Mouse (Mus musculus): Measurements from ENCODE around the gene Sema4a. TPM values are rescaled to one million over a fixed set of nuclear protein-coding genes. Genes with fewer than 3 reads are reported as not detected.
A peak's percentile ranks its signal among the peaks of the same experiment; 100 is the strongest.
"Not testable (repeated sequence)": the region's sequence is repeated elsewhere in the genome, so short reads cannot be mapped to it uniquely, and the experiment has no call there.

Sema4a gene
- polyA plus RNA-seq, 1 experiment, result 54.3 TPM

- H3K27me3 ChIP-seq (ENCODE audit: control insufficient read depth, insufficient read depth, low read length), result no peaks in the 10 kb centered on the region
- H3K4me3 ChIP-seq (ENCODE audit: extremely low read depth, insufficient read depth, insufficient read length), result peak overlapping the region; percentile 12; the same call in 1 of the 2 replicates
- peaks cover 3% of the 10 kb centered on the region; the same call in 1 of the 2 replicates for H3K4me1 ChIP-seq (ENCODE audit: control insufficient read depth, insufficient read depth, insufficient read length)
- H3K27ac ChIP-seq (ENCODE audit: insufficient read depth, low read length), result no peak overlapping the region
- TF ChIP-seq POLR2A (IDR thresholded peaks at IDR 0.05; ENCODE audit: low read depth, low read length) (no peak), CTCF (IDR thresholded peaks at IDR 0.05; ENCODE audit: extremely low read depth, insufficient read depth, insufficient read length, insufficient replicate concordance) (peak; percentile 42; the same call in 1 of the 2 replicates)
- no peaks in the 10 kb centered on the region for H3K36me3 ChIP-seq (ENCODE audit: control insufficient read depth, insufficient read depth, low read length)
- 42% methylated on average over 29 of the region's 29 CpGs for WGBS
- peak in 1 of 2 experiments; percentile 24 for DNase-seq (ENCODE audit: low read depth in 1 of 2, low spot score in 2 of 2)
Observed at GRCm38 (mm10) chr3:88436395-88437201, 24.4 kb downstream of the Sema4a start.

- TF ChIP-seq CTCF (IDR thresholded peaks at IDR 0.05; ENCODE audit: extremely low read depth, insufficient read depth, insufficient read length, insufficient replicate concordance) (no peak), POLR2A (IDR thresholded peaks at IDR 0.05; ENCODE audit: low read depth, low read length) (no peak)
- Histone ChIP-seq H3K27ac (ENCODE audit: insufficient read depth, low read length) (no peak overlapping the region), H3K4me1 (ENCODE audit: control insufficient read depth, insufficient read depth, insufficient read length) (0 out of 2 replicates have a peak, but pooled peaks cover under 1% of the 10 kb centered on the region), H3K36me3 (ENCODE audit: control insufficient read depth, insufficient read depth, low read length) (no peaks in the 10 kb centered on the region), H3K27me3 (ENCODE audit: control insufficient read depth, insufficient read depth, low read length) (no peaks in the 10 kb centered on the region), H3K4me3 (ENCODE audit: extremely low read depth, insufficient read depth, insufficient read length) (no peak overlapping the region)
- WGBS, result 76% methylated on average over 10 of the region's 10 CpGs
- DNase-seq (ENCODE audit: low read depth in 1 of 2, low spot score in 2 of 2), result no peak
Observed at GRCm38 (mm10) chr3:88435515-88435914, 25.5 kb downstream of the Sema4a start.

- WGBS, result 84% methylated on average over 8 of the region's 8 CpGs
- H3K4me1 ChIP-seq (ENCODE audit: control insufficient read depth, insufficient read depth, insufficient read length); H3K36me3 ChIP-seq (ENCODE audit: control insufficient read depth, insufficient read depth, low read length); H3K27me3 ChIP-seq (ENCODE audit: control insufficient read depth, insufficient read depth, low read length); H3K4me3 ChIP-seq (ENCODE audit: extremely low read depth, insufficient read depth, insufficient read length); DNase-seq (ENCODE audit: low read depth in 1 of 2, low spot score in 2 of 2); H3K27ac ChIP-seq (ENCODE audit: insufficient read depth, low read length): not testable (repeated sequence)
Observed at GRCm38 (mm10) chr3:88428639-88429038, 32.3 kb downstream of the Sema4a start.

- no peaks in the 10 kb centered on the region for H3K27me3 ChIP-seq (ENCODE audit: control insufficient read depth, insufficient read depth, low read length)
- 65% methylated on average over 4 of the region's 4 CpGs for WGBS
- no peak overlapping the region for H3K27ac ChIP-seq (ENCODE audit: insufficient read depth, low read length)
- TF ChIP-seq POLR2A (IDR thresholded peaks at IDR 0.05; ENCODE audit: low read depth, low read length) (no peak), CTCF (IDR thresholded peaks at IDR 0.05; ENCODE audit: extremely low read depth, insufficient read depth, insufficient read length, insufficient replicate concordance) (no peak)
- H3K4me3 ChIP-seq (ENCODE audit: extremely low read depth, insufficient read depth, insufficient read length), result no peak overlapping the region
- no peak for DNase-seq (ENCODE audit: low read depth in 1 of 2, low spot score in 2 of 2)
- peaks cover 8% of the 10 kb centered on the region; the same call in 1 of the 2 replicates for H3K4me1 ChIP-seq (ENCODE audit: control insufficient read depth, insufficient read depth, insufficient read length)
- no peaks in the 10 kb centered on the region for H3K36me3 ChIP-seq (ENCODE audit: control insufficient read depth, insufficient read depth, low read length)
Observed at GRCm38 (mm10) chr3:88427342-88427905, 33.6 kb downstream of the Sema4a start.

- 80% methylated on average over 10 of the region's 10 CpGs for WGBS
- H3K36me3 ChIP-seq (ENCODE audit: control insufficient read depth, insufficient read depth, low read length), result peaks cover 3% of the 10 kb centered on the region
- no peaks in the 10 kb centered on the region for H3K27me3 ChIP-seq (ENCODE audit: control insufficient read depth, insufficient read depth, low read length)
- no peak for TF ChIP-seq POLR2A (IDR thresholded peaks at IDR 0.05; ENCODE audit: low read depth, low read length)
- TF ChIP-seq CTCF (IDR thresholded peaks at IDR 0.05; ENCODE audit: extremely low read depth, insufficient read depth, insufficient read length, insufficient replicate concordance), result no peak
- H3K4me3 ChIP-seq (ENCODE audit: extremely low read depth, insufficient read depth, insufficient read length), result no peak overlapping the region
- peaks cover 8% of the 10 kb centered on the region; the same call in 1 of the 2 replicates for H3K4me1 ChIP-seq (ENCODE audit: control insufficient read depth, insufficient read depth, insufficient read length)
- no peak for DNase-seq (ENCODE audit: low read depth in 1 of 2, low spot score in 2 of 2)
- H3K27ac ChIP-seq (ENCODE audit: insufficient read depth, low read length), result no peak overlapping the region
Observed at GRCm38 (mm10) chr3:88425708-88426420, 35.1 kb downstream of the Sema4a start.

- no peak for DNase-seq (ENCODE audit: low read depth in 1 of 2, low spot score in 2 of 2)
- WGBS, result 29% methylated on average over 2 of the region's 2 CpGs
- H3K27me3 ChIP-seq (ENCODE audit: control insufficient read depth, insufficient read depth, low read length), result no peaks in the 10 kb centered on the region
- peaks cover 8% of the 10 kb centered on the region; the same call in 1 of the 2 replicates for H3K4me1 ChIP-seq (ENCODE audit: control insufficient read depth, insufficient read depth, insufficient read length)
- peaks cover 8% of the 10 kb centered on the region for H3K36me3 ChIP-seq (ENCODE audit: control insufficient read depth, insufficient read depth, low read length)
- H3K4me3 ChIP-seq (ENCODE audit: extremely low read depth, insufficient read depth, insufficient read length), result no peak overlapping the region
- no peak for TF ChIP-seq CTCF (IDR thresholded peaks at IDR 0.05; ENCODE audit: extremely low read depth, insufficient read depth, insufficient read length, insufficient replicate concordance)
- no peak for TF ChIP-seq POLR2A (IDR thresholded peaks at IDR 0.05; ENCODE audit: low read depth, low read length)
- H3K27ac ChIP-seq (ENCODE audit: insufficient read depth, low read length), result no peak overlapping the region
Observed at GRCm38 (mm10) chr3:88425330-88425689, 35.7 kb downstream of the Sema4a start.
